Mouse (Mus musculus): Measurements from ENCODE around the gene Asah2. TPM values are rescaled to one million over a fixed set of nuclear protein-coding genes. Genes with fewer than 3 reads are reported as not detected.

The Asah2 gene
- polyA plus RNA-seq, 1 experiment: 20.0 TPM

DNA sequence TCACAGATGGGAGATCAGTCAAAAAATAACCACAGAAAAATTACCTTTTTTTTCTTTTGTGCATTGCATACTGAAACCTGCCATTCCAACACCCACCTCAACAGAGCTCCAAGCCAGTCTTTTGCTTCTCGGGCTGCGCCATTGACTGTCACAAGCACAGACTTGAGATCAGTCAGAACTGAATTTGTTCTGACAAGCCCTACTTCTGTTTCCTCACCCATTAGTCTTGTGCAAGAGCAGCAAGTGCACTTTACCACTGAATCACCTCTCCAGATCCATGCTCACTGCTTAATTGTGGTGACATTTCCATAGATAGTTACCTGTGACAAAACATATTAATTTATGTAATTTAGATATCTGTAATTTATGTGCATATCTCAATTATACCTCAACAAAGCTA is 147.6 kb downstream of the Asah2 start:
- 100% methylated on average over 2 of the region's 2 CpGs for WGBS
- Histone ChIP-seq H3K4me1 (ENCODE audit: control insufficient read depth, insufficient read depth, low read length) (no peaks in the 10 kb centered on the region), H3K4me3 (ENCODE audit: insufficient read depth, low read depth, low read length) (no peak overlapping the region)

DNA sequence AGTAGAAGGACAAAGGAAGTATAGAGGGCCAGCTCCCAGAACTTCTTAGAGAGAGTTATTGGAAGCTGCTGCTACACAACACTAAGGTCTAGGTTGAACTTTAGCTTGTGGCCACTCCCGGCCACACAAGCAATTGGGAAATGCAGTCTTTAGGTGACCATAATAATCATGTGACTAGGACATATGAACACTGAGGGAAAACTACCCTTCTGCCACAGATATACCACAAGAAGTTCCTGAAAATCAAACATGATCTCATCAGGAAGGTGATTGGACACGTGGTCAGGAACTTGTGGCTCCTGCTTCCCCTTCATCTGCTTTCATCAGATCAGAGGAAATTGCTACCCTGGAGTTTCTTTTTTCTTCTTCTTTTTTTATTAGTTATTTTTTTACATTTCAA is 151.7 kb downstream of the Asah2 start:
- Histone ChIP-seq H3K27ac (ENCODE audit: insufficient read depth, low read depth, low read length) (no peak overlapping the region), H3K36me3 (ENCODE audit: control insufficient read depth, insufficient read depth, low read length) (no peaks in the 10 kb centered on the region), H3K4me3 (ENCODE audit: insufficient read depth, low read depth, low read length) (no peak overlapping the region), H3K27me3 (replicated peaks; ENCODE audit: control insufficient read depth, insufficient read depth, low read length) (no peaks in the 10 kb centered on the region), H3K4me1 (ENCODE audit: control insufficient read depth, insufficient read depth, low read length) (no peaks in the 10 kb centered on the region)
- TF ChIP-seq CTCF (conservative IDR thresholded peaks at IDR 0.05; ENCODE audit: insufficient read depth, insufficient read length, low read depth, low read length) (no peak), POLR2A (IDR thresholded peaks at IDR 0.05; ENCODE audit: low read depth, low read length) (no peak)
- WGBS: 71% methylated on average over 2 of the region's 2 CpGs
- DNase-seq: no peak

More for the DNA sequence above, 147.6 kb downstream of the Asah2 start:
- no peak for DNase-seq
- no peak for TF ChIP-seq CTCF (conservative IDR thresholded peaks at IDR 0.05; ENCODE audit: insufficient read depth, insufficient read length, low read depth, low read length)
- TF ChIP-seq POLR2A (IDR thresholded peaks at IDR 0.05; ENCODE audit: low read depth, low read length): no peak
- Histone ChIP-seq H3K27me3 (replicated peaks; ENCODE audit: control insufficient read depth, insufficient read depth, low read length) (no peaks in the 10 kb centered on the region), H3K27ac (ENCODE audit: insufficient read depth, low read depth, low read length) (no peak overlapping the region), H3K36me3 (ENCODE audit: control insufficient read depth, insufficient read depth, low read length) (no peaks in the 10 kb centered on the region)

DNA sequence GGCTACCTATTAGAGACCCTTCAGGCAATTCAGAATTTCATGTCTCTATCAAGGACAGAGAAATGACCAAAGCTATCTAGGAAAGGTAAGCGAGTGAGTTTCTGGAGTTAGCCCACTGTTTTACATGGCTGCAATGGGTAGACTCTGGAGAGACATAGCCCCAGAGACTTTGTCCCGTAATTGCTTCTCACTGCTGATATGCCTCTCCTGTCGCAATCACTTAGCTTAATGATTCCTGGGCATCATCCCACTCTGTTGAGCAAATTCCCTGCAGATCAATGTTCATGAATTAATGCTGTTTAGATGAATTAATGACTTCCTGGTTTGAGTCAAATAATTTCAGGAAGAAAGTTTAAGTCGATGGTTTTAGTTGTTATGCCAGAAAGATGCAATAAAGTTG is 153.3 kb downstream of the Asah2 start:
- no peaks in the 10 kb centered on the region for H3K4me1 ChIP-seq (ENCODE audit: control insufficient read depth, insufficient read depth, low read length)
- TF ChIP-seq POLR2A (IDR thresholded peaks at IDR 0.05; ENCODE audit: low read depth, low read length) (no peak), CTCF (conservative IDR thresholded peaks at IDR 0.05; ENCODE audit: insufficient read depth, insufficient read length, low read depth, low read length) (no peak)
- no peaks in the 10 kb centered on the region for H3K36me3 ChIP-seq (ENCODE audit: control insufficient read depth, insufficient read depth, low read length)
- no peak overlapping the region for H3K4me3 ChIP-seq (ENCODE audit: insufficient read depth, low read depth, low read length)
- WGBS: 83% methylated on average over 4 of the region's 4 CpGs
- no peaks in the 10 kb centered on the region for H3K27me3 ChIP-seq (replicated peaks; ENCODE audit: control insufficient read depth, insufficient read depth, low read length)
- DNase-seq: no peak
- no peak overlapping the region for H3K27ac ChIP-seq (ENCODE audit: insufficient read depth, low read depth, low read length)

DNA sequence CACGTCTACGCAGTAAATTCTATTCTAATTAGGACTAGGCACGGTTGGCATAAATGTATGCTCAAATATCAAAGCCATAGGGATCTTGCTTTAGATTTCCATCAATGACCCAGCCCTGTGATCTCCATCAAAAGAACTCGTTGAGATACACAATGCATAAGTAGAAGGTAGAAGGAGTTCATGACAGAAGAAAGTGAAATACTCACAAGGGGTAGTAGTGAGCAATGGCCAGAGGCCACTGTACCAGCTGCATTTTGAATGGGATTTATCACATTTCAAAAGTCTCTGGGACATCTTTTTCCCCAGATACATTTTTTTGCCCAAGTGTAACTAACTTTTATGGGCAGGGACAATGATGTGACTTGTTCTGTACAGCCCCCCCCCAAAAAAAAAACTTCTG is 153.7 kb downstream of the Asah2 start:
- no peak for TF ChIP-seq CTCF (conservative IDR thresholded peaks at IDR 0.05; ENCODE audit: insufficient read depth, insufficient read length, low read depth, low read length)
- TF ChIP-seq POLR2A (IDR thresholded peaks at IDR 0.05; ENCODE audit: low read depth, low read length): no peak
- Histone ChIP-seq H3K27ac (ENCODE audit: insufficient read depth, low read depth, low read length) (no peak overlapping the region), H3K36me3 (ENCODE audit: control insufficient read depth, insufficient read depth, low read length) (no peaks in the 10 kb centered on the region), H3K4me1 (ENCODE audit: control insufficient read depth, insufficient read depth, low read length) (no peaks in the 10 kb centered on the region), H3K27me3 (replicated peaks; ENCODE audit: control insufficient read depth, insufficient read depth, low read length) (no peaks in the 10 kb centered on the region), H3K4me3 (ENCODE audit: insufficient read depth, low read depth, low read length) (no peak overlapping the region)
- no peak for DNase-seq
- 76% methylated on average over 4 of the region's 4 CpGs for WGBS

DNA sequence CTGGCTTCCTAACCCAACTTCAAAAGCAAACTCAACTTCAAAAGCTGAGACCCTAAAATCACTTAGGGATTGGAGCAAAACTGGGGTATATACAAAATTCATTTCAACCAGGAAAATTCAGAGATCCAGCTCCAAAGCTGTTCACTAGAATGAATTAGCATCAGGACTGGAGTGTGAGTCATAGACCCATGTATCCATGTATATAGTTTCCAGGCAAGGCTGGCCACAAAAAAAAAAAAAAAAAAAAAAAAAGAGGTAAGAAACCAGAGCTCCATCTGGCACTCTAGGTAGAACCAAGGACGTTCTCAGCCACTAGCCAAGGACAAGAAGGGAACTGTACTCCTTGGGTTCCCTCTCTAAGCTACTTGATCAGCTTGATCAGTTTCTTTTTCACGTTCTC is 154.2 kb downstream of the Asah2 start:
- TF ChIP-seq POLR2A (IDR thresholded peaks at IDR 0.05; ENCODE audit: low read depth, low read length) (no peak), CTCF (conservative IDR thresholded peaks at IDR 0.05; ENCODE audit: insufficient read depth, insufficient read length, low read depth, low read length) (no peak)
- Histone ChIP-seq H3K27ac (ENCODE audit: insufficient read depth, low read depth, low read length) (no peak overlapping the region), H3K27me3 (replicated peaks; ENCODE audit: control insufficient read depth, insufficient read depth, low read length) (no peaks in the 10 kb centered on the region), H3K4me3 (ENCODE audit: insufficient read depth, low read depth, low read length) (no peak overlapping the region), H3K4me1 (ENCODE audit: control insufficient read depth, insufficient read depth, low read length) (no peaks in the 10 kb centered on the region), H3K36me3 (ENCODE audit: control insufficient read depth, insufficient read depth, low read length) (no peaks in the 10 kb centered on the region)
- WGBS: 64% methylated on average over 2 of the region's 2 CpGs
- no peak for DNase-seq

DNA sequence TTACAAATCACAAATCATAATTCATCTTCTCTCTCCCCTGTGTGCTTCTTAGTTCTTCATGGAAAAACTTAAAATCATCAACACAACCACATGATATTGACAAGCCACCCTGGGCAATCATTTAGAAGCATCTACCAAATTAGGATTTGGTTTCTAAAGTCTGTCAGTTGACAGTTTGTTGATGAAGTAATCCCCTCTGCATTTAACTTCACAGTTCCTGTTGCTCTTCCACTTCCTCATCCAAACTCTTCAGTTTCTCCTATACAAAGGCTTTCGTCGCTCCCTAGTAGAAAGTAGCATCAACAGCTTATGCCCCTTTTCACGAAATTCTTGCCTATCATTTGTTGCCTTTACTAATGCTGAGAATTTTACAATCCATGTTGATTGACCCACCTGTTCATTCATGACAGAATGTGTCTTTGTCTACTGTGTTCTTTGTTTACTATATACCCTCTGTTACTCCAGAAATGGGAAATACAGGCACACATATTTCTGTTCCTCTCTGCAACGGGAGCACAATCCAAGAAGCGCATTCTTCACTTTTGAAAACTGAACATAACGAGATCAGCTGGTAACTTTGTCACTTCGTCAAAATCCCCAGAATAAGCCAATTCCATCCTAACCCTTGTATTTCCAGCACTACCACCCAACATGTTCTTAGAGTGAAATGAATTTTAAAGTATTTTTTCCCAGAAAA is 157.1 kb downstream of the Asah2 start:
- Histone ChIP-seq H3K4me3 (ENCODE audit: insufficient read depth, low read depth, low read length) (no peak overlapping the region), H3K4me1 (ENCODE audit: control insufficient read depth, insufficient read depth, low read length) (no peaks in the 10 kb centered on the region), H3K27me3 (replicated peaks; ENCODE audit: control insufficient read depth, insufficient read depth, low read length) (no peaks in the 10 kb centered on the region), H3K27ac (ENCODE audit: insufficient read depth, low read depth, low read length) (no peak overlapping the region), H3K36me3 (ENCODE audit: control insufficient read depth, insufficient read depth, low read length) (no peaks in the 10 kb centered on the region)
- TF ChIP-seq POLR2A (IDR thresholded peaks at IDR 0.05; ENCODE audit: low read depth, low read length) (no peak), CTCF (conservative IDR thresholded peaks at IDR 0.05; ENCODE audit: insufficient read depth, insufficient read length, low read depth, low read length) (no peak)
- no peak for DNase-seq
- WGBS: 83% methylated on average over 7 of the region's 7 CpGs

Other genes with a start within 250 kb of the Asah2 start
- 26.3 and 27.9 TPM in 2 replicates for gene A1cf, start 239.4 kb downstream of the Asah2 start, polyA plus RNA-seq (2012; rRNA removed)